Mouse (Mus musculus): ENCODE results near the gene Rpf2. TPM values are rescaled to one million over a fixed set of nuclear protein-coding genes. Genes with fewer than 3 reads are reported as not detected.

The Rpf2 gene
- total RNA-seq, 1 experiment: 78.8 TPM

GRCm38 (mm10) chr10:40278317-40278716 lies 31.5 kb upstream of the Rpf2 start:
- Histone ChIP-seq H3K36me3 (ENCODE audit: control insufficient read depth, insufficient read depth, low read length, poor library complexity, severe bottlenecking) (no peaks in the 10 kb centered on the region), H3K9ac (ENCODE audit: insufficient read depth, low read depth, low read length, poor library complexity, severe bottlenecking) (no peak overlapping the region), H3K27ac (ENCODE audit: insufficient read depth, low read depth, low read length, poor library complexity, severe bottlenecking) (no peak overlapping the region), H3K4me3 (ENCODE audit: insufficient read depth in 1 of 2, low read depth in 1 of 2, low read length in 2 of 2, poor library complexity in 1 of 2, severe bottlenecking in 1 of 2) (no peak overlapping the region), H3K9me3 (ENCODE audit: control insufficient read depth, insufficient read depth, low read depth, low read length) (no peaks in the 10 kb centered on the region), H3K4me1 (ENCODE audit: control insufficient read depth in 2 of 2, insufficient read depth in 2 of 2, low read length in 2 of 2, poor library complexity in 1 of 2) (no peaks in the 10 kb centered on the region)
- TF ChIP-seq MAFK (IDR thresholded peaks at IDR 0.05; ENCODE audit: insufficient read depth, low read depth, low read length) (no peak), ZC3H11A (IDR thresholded peaks at IDR 0.05; ENCODE audit: borderline replicate concordance, low read depth, low read length) (no peak), ZNF384 (IDR thresholded peaks at IDR 0.05; ENCODE audit: low read depth, low read length) (no peak), HCFC1 (IDR thresholded peaks at IDR 0.05; ENCODE audit: borderline replicate concordance, insufficient read depth, low read length) (no peak), CHD2 (IDR thresholded peaks at IDR 0.05; ENCODE audit: low read depth, low read length) (no peak)
- no peak for DNase-seq (ENCODE audit: low read depth, low spot score)
- in situ Hi-C loops (cut with MboI; ENCODE audit: low sequenced_read_pairs in 2 of 2, unreplicated experiment in 2 of 2): no loop called here

GRCm38 (mm10) chr10:40275991-40276390 lies 29.2 kb upstream of the Rpf2 start:
- H3K36me3 ChIP-seq (ENCODE audit: control insufficient read depth, insufficient read depth, low read length, poor library complexity, severe bottlenecking): no peaks in the 10 kb centered on the region
- no peak for TF ChIP-seq CHD2 (IDR thresholded peaks at IDR 0.05; ENCODE audit: low read depth, low read length)
- TF ChIP-seq HCFC1 (IDR thresholded peaks at IDR 0.05; ENCODE audit: borderline replicate concordance, insufficient read depth, low read length): no peak
- no peak for TF ChIP-seq ZNF384 (IDR thresholded peaks at IDR 0.05; ENCODE audit: low read depth, low read length)
- no peak for TF ChIP-seq MAFK (IDR thresholded peaks at IDR 0.05; ENCODE audit: insufficient read depth, low read depth, low read length)
- TF ChIP-seq ZC3H11A (IDR thresholded peaks at IDR 0.05; ENCODE audit: borderline replicate concordance, low read depth, low read length): no peak
- no peak overlapping the region for H3K9ac ChIP-seq (ENCODE audit: insufficient read depth, low read depth, low read length, poor library complexity, severe bottlenecking)
- DNase-seq (ENCODE audit: low read depth, low spot score): no peak
- H3K9me3 ChIP-seq (ENCODE audit: control insufficient read depth, insufficient read depth, low read depth, low read length): no peaks in the 10 kb centered on the region
- H3K4me1 ChIP-seq (ENCODE audit: control insufficient read depth in 2 of 2, insufficient read depth in 2 of 2, low read length in 2 of 2, poor library complexity in 1 of 2): no peaks in the 10 kb centered on the region
- in situ Hi-C loops (cut with MboI; ENCODE audit: low sequenced_read_pairs in 2 of 2, unreplicated experiment in 2 of 2): no loop called here
- H3K27ac ChIP-seq (ENCODE audit: insufficient read depth, low read depth, low read length, poor library complexity, severe bottlenecking): no peak overlapping the region
- no peak overlapping the region for H3K4me3 ChIP-seq (ENCODE audit: insufficient read depth in 1 of 2, low read depth in 1 of 2, low read length in 2 of 2, poor library complexity in 1 of 2, severe bottlenecking in 1 of 2)

- H3K9me3 ChIP-seq (ENCODE audit: control insufficient read depth, insufficient read depth, low read depth, low read length): no peaks in the 10 kb centered on the region
- in situ Hi-C loops (cut with MboI; ENCODE audit: low sequenced_read_pairs in 2 of 2, unreplicated experiment in 2 of 2): no loop called here
- H3K9ac ChIP-seq (ENCODE audit: insufficient read depth, low read depth, low read length, poor library complexity, severe bottlenecking): no peak overlapping the region
- no peak for DNase-seq (ENCODE audit: low read depth, low spot score)
- no peak overlapping the region for H3K4me3 ChIP-seq (ENCODE audit: insufficient read depth in 1 of 2, low read depth in 1 of 2, low read length in 2 of 2, poor library complexity in 1 of 2, severe bottlenecking in 1 of 2)
- no peaks in the 10 kb centered on the region for H3K4me1 ChIP-seq (ENCODE audit: control insufficient read depth in 2 of 2, insufficient read depth in 2 of 2, low read length in 2 of 2, poor library complexity in 1 of 2)
- H3K27ac ChIP-seq (ENCODE audit: insufficient read depth, low read depth, low read length, poor library complexity, severe bottlenecking): no peak overlapping the region
- H3K36me3 ChIP-seq (ENCODE audit: control insufficient read depth, insufficient read depth, low read length, poor library complexity, severe bottlenecking): no peaks in the 10 kb centered on the region
- TF ChIP-seq ZNF384 (IDR thresholded peaks at IDR 0.05; ENCODE audit: low read depth, low read length) (no peak), HCFC1 (IDR thresholded peaks at IDR 0.05; ENCODE audit: borderline replicate concordance, insufficient read depth, low read length) (no peak), ZC3H11A (IDR thresholded peaks at IDR 0.05; ENCODE audit: borderline replicate concordance, low read depth, low read length) (no peak), MAFK (IDR thresholded peaks at IDR 0.05; ENCODE audit: insufficient read depth, low read depth, low read length) (no peak), CHD2 (IDR thresholded peaks at IDR 0.05; ENCODE audit: low read depth, low read length) (no peak)
These were observed 27.1 kb upstream of the Rpf2 start for GRCm38 (mm10) chr10:40273938-40274337.

GRCm38 (mm10) chr10:40271216-40271615 lies 24.4 kb upstream of the Rpf2 start:
- Histone ChIP-seq H3K36me3 (ENCODE audit: control insufficient read depth, insufficient read depth, low read length, poor library complexity, severe bottlenecking) (no peaks in the 10 kb centered on the region), H3K9ac (ENCODE audit: insufficient read depth, low read depth, low read length, poor library complexity, severe bottlenecking) (no peak overlapping the region), H3K9me3 (ENCODE audit: control insufficient read depth, insufficient read depth, low read depth, low read length) (no peaks in the 10 kb centered on the region), H3K27ac (ENCODE audit: insufficient read depth, low read depth, low read length, poor library complexity, severe bottlenecking) (no peak overlapping the region), H3K4me1 (ENCODE audit: control insufficient read depth in 2 of 2, insufficient read depth in 2 of 2, low read length in 2 of 2, poor library complexity in 1 of 2) (peaks cover 0 to 5% of the 10 kb centered on the region in 2 experiments; a peak in 2 of 4 replicates), H3K4me3 (ENCODE audit: insufficient read depth in 1 of 2, low read depth in 1 of 2, low read length in 2 of 2, poor library complexity in 1 of 2, severe bottlenecking in 1 of 2) (no peak overlapping the region)
- in situ Hi-C loops (cut with MboI; ENCODE audit: low sequenced_read_pairs in 2 of 2, unreplicated experiment in 2 of 2): no loop called here
- DNase-seq (ENCODE audit: low read depth, low spot score): no peak
- TF ChIP-seq ZNF384 (IDR thresholded peaks at IDR 0.05; ENCODE audit: low read depth, low read length): no peak
- TF ChIP-seq HCFC1 (IDR thresholded peaks at IDR 0.05; ENCODE audit: borderline replicate concordance, insufficient read depth, low read length): no peak
- no peak for TF ChIP-seq MAFK (IDR thresholded peaks at IDR 0.05; ENCODE audit: insufficient read depth, low read depth, low read length)
- TF ChIP-seq CHD2 (IDR thresholded peaks at IDR 0.05; ENCODE audit: low read depth, low read length): no peak
- no peak for TF ChIP-seq ZC3H11A (IDR thresholded peaks at IDR 0.05; ENCODE audit: borderline replicate concordance, low read depth, low read length)

GRCm38 (mm10) chr10:40264920-40265319 lies 18.1 kb upstream of the Rpf2 start:
- H3K9ac ChIP-seq (ENCODE audit: insufficient read depth, low read depth, low read length, poor library complexity, severe bottlenecking): no peak overlapping the region
- H3K4me3 ChIP-seq (ENCODE audit: insufficient read depth in 1 of 2, low read depth in 1 of 2, low read length in 2 of 2, poor library complexity in 1 of 2, severe bottlenecking in 1 of 2): no peak overlapping the region
- no peak overlapping the region for H3K27ac ChIP-seq (ENCODE audit: insufficient read depth, low read depth, low read length, poor library complexity, severe bottlenecking)
- in situ Hi-C loops (cut with MboI; ENCODE audit: low sequenced_read_pairs in 2 of 2, unreplicated experiment in 2 of 2): loop anchor here (5.0 to 10.0 kb wide), 2 partner anchors 257 to 260 kb away; no protein-coding TSS in a partner anchor
- no peaks in the 10 kb centered on the region for H3K9me3 ChIP-seq (ENCODE audit: control insufficient read depth, insufficient read depth, low read depth, low read length)
- no peak for DNase-seq (ENCODE audit: low read depth, low spot score)
- no peak for TF ChIP-seq CHD2 (IDR thresholded peaks at IDR 0.05; ENCODE audit: low read depth, low read length)
- no peak for TF ChIP-seq MAFK (IDR thresholded peaks at IDR 0.05; ENCODE audit: insufficient read depth, low read depth, low read length)
- no peak for TF ChIP-seq ZNF384 (IDR thresholded peaks at IDR 0.05; ENCODE audit: low read depth, low read length)
- TF ChIP-seq HCFC1 (IDR thresholded peaks at IDR 0.05; ENCODE audit: borderline replicate concordance, insufficient read depth, low read length): no peak
- no peak for TF ChIP-seq ZC3H11A (IDR thresholded peaks at IDR 0.05; ENCODE audit: borderline replicate concordance, low read depth, low read length)
- H3K4me1 ChIP-seq (ENCODE audit: control insufficient read depth in 2 of 2, insufficient read depth in 2 of 2, low read length in 2 of 2, poor library complexity in 1 of 2): peaks cover 0 to 11% of the 10 kb centered on the region in 2 experiments; a peak in 2 of 4 replicates
- no peaks in the 10 kb centered on the region for H3K36me3 ChIP-seq (ENCODE audit: control insufficient read depth, insufficient read depth, low read length, poor library complexity, severe bottlenecking)

All from ES-E14 (cell line).